Mouse (Mus musculus) ES-Bruce4 (cell line): Measurements from ENCODE around the gene Mark1. TPM values are rescaled to one million over a fixed set of nuclear protein-coding genes. Genes with fewer than 3 reads are reported as not detected.

Source experiments
- H3K27ac ChIP-seq: 2 replicates; pipeline ENCODE4 v1.5.1; 2012; ENCODE audit warnings: low read length, inconsistent platforms; ENCODE audit not compliant: insufficient read depth
- H3K27me3 ChIP-seq: 2 replicates; pipeline ENCODE4 v1.6.1; 2012; ENCODE audit warnings: mild to moderate bottlenecking, low read length, inconsistent platforms; ENCODE audit not compliant: control insufficient read depth, poor library complexity, insufficient read depth, severe bottlenecking
- H3K36me3 ChIP-seq: 2 replicates; pipeline ENCODE4 v1.6.1; 2012; ENCODE audit warnings: inconsistent platforms, mild to moderate bottlenecking, low read length, moderate library complexity; ENCODE audit not compliant: control insufficient read depth, poor library complexity, insufficient read depth, severe bottlenecking
- H3K4me1 ChIP-seq: one replicate; pipeline ENCODE4 v1.8.1; 2011; ENCODE audit warnings: low read length; ENCODE audit not compliant: control insufficient read depth, insufficient read depth
- H3K4me3 ChIP-seq: 2 replicates; pipeline ENCODE4 v1.5.1; 2011; ENCODE audit warnings: low read depth, mild to moderate bottlenecking, low read length
- H3K9ac ChIP-seq: 2 replicates; pipeline ENCODE4 v1.6.1; 2012; ENCODE audit warnings: low read depth, mild to moderate bottlenecking, inconsistent platforms; ENCODE audit not compliant: poor library complexity, severe bottlenecking
- H3K9me3 ChIP-seq: replicated peaks from 2 replicates; pipeline ENCODE4 v1.6.1; 2012; ENCODE audit warnings: mild to moderate bottlenecking, low read length, inconsistent platforms; ENCODE audit not compliant: control insufficient read depth, poor library complexity, insufficient read depth, severe bottlenecking
- CTCF ChIP-seq: IDR thresholded peaks from one replicate; pipeline ENCODE4 v1.8.1; 2011; ENCODE audit warnings: low read depth, low read length
- EP300 ChIP-seq: IDR thresholded peaks from 2 replicates; pipeline ENCODE4 v1.6.1; 2011; ENCODE audit warnings: low read depth, low read length; ENCODE audit not compliant: insufficient read depth
- POLR2A ChIP-seq: IDR thresholded peaks from one replicate; pipeline ENCODE4 v1.8.1; 2011; ENCODE audit warnings: low read length; ENCODE audit not compliant: insufficient read depth
- polyA plus RNA-seq: library from polyadenylated mRNA; stranded (reverse); fragments of >200 nt; gene quantifications from 2 replicates; pipeline ENCODE4 v1.2.4, GENCODE M21; 2011; ENCODE audit warnings: low read depth; ENCODE audit not compliant: missing spikeins, insufficient read depth, insufficient read length

The Mark1 gene
- polyA plus RNA-seq, 1 experiment: 12.7 TPM

- Histone ChIP-seq H3K27ac (no peak overlapping the region), H3K4me1 (no peaks in the 10 kb centered on the region), H3K9me3 (no peaks in the 10 kb centered on the region), H3K36me3 (no peaks in the 10 kb centered on the region), H3K9ac (no peak overlapping the region), H3K4me3 (no peak overlapping the region), H3K27me3 (no peaks in the 10 kb centered on the region)
- TF ChIP-seq CTCF (no peak), EP300 (no peak), POLR2A (no peak)
These were observed 41.0 kb downstream of the Mark1 start for GRCm38 (mm10) chr1:184958388-184958787.

GRCm38 (mm10) chr1:184951758-184952157 is 47.6 kb downstream of the Mark1 start:
- no peak overlapping the region for H3K4me3 ChIP-seq
- TF ChIP-seq POLR2A (no peak), CTCF (no peak), EP300 (no peak)
- no peak overlapping the region for H3K27ac ChIP-seq
- no peak overlapping the region for H3K9ac ChIP-seq
- H3K27me3 ChIP-seq: no peaks in the 10 kb centered on the region
- H3K4me1 ChIP-seq: no peaks in the 10 kb centered on the region
- H3K9me3 ChIP-seq: no peaks in the 10 kb centered on the region
- no peaks in the 10 kb centered on the region for H3K36me3 ChIP-seq

- TF ChIP-seq CTCF (no peak), EP300 (no peak), POLR2A (no peak)
- Histone ChIP-seq H3K4me1 (no peaks in the 10 kb centered on the region), H3K9ac (no peak overlapping the region), H3K4me3 (no peak overlapping the region), H3K36me3 (no peaks in the 10 kb centered on the region), H3K27ac (no peak overlapping the region), H3K27me3 (no peaks in the 10 kb centered on the region), H3K9me3 (no peaks in the 10 kb centered on the region)
These were observed 48.3 kb downstream of the Mark1 start for GRCm38 (mm10) chr1:184951057-184951456.

- no peaks in the 10 kb centered on the region for H3K36me3 ChIP-seq
- H3K9ac ChIP-seq: no peak overlapping the region
- no peak overlapping the region for H3K4me3 ChIP-seq
- no peaks in the 10 kb centered on the region for H3K9me3 ChIP-seq
- no peaks in the 10 kb centered on the region for H3K27me3 ChIP-seq
- no peak for TF ChIP-seq POLR2A
- TF ChIP-seq CTCF: no peak
- TF ChIP-seq EP300: no peak
- no peak overlapping the region for H3K27ac ChIP-seq
- H3K4me1 ChIP-seq: no peaks in the 10 kb centered on the region
These were observed 61.3 kb downstream of the Mark1 start for GRCm38 (mm10) chr1:184938106-184938505.

- TF ChIP-seq POLR2A (no peak), CTCF (no peak), EP300 (no peak)
- Histone ChIP-seq H3K4me3 (no peak overlapping the region), H3K27me3 (no peaks in the 10 kb centered on the region), H3K27ac (no peak overlapping the region), H3K4me1 (no peaks in the 10 kb centered on the region), H3K36me3 (no peaks in the 10 kb centered on the region), H3K9ac (no peak overlapping the region), H3K9me3 (no peaks in the 10 kb centered on the region)
These were observed 63.4 kb downstream of the Mark1 start for GRCm38 (mm10) chr1:184935980-184936379.

GRCm38 (mm10) chr1:184935490-184935889 is 63.9 kb downstream of the Mark1 start:
- Histone ChIP-seq H3K9ac (no peak overlapping the region), H3K4me1 (no peaks in the 10 kb centered on the region), H3K27ac (no peak overlapping the region), H3K36me3 (no peaks in the 10 kb centered on the region), H3K4me3 (no peak overlapping the region), H3K27me3 (no peaks in the 10 kb centered on the region), H3K9me3 (no peaks in the 10 kb centered on the region)
- TF ChIP-seq POLR2A (no peak), EP300 (no peak), CTCF (no peak)

GRCm38 (mm10) chr1:184931097-184931496 is 68.3 kb downstream of the Mark1 start:
- Histone ChIP-seq H3K4me1 (no peaks in the 10 kb centered on the region), H3K27me3 (no peaks in the 10 kb centered on the region), H3K4me3 (no peak overlapping the region)

More at GRCm38 (mm10) chr1:184931097-184931496, 68.3 kb downstream of the Mark1 start:
- Histone ChIP-seq H3K36me3 (no peaks in the 10 kb centered on the region), H3K9ac (no peak overlapping the region), H3K27ac (no peak overlapping the region), H3K9me3 (no peaks in the 10 kb centered on the region)
- no peak for TF ChIP-seq CTCF
